Mouse (Mus musculus) midbrain, embryonic 11.5 days (tissue): ENCODE data around the gene Dapk1. TPM values are rescaled to one million over a fixed set of nuclear protein-coding genes. Genes with fewer than 3 reads are reported as not detected.
A peak's percentile ranks its signal among the peaks of the same experiment; 100 is the strongest.

ENCODE experiments used
- ATAC-seq: fragments of 200-750 bp; cut with Nextera tagmentation; 2 replicates; pipeline ENCODE4 v1.8.0; 2017; ENCODE audit warnings: moderate TSS enrichment, moderate library complexity; ENCODE audit not compliant: low FRiP score
- DNase-seq: peaks from one replicate; pipeline ENCODE4 v3.0.0; 2015; ENCODE audit warnings: low spot score; ENCODE audit errors: missing footprints
- H3K27ac ChIP-seq: fragments of 300-500 bp; sonication (generic); 2 replicates; pipeline ENCODE4 v1.5.1; 2014; ENCODE audit warnings: low read depth, low read length
- H3K27me3 ChIP-seq: fragments of 300-500 bp; sonication (generic); 2 replicates; pipeline ENCODE4 v1.6.1; 2014; ENCODE audit warnings: mild to moderate bottlenecking, low read length, moderate library complexity, mixed read lengths; ENCODE audit not compliant: control insufficient read depth, insufficient read depth
- H3K36me3 ChIP-seq: fragments of 300-500 bp; sonication (generic); 2 replicates; pipeline ENCODE4 v1.6.1; 2014; ENCODE audit warnings: mild to moderate bottlenecking, low read length, moderate library complexity, mixed read lengths; ENCODE audit not compliant: control insufficient read depth, insufficient read depth
- H3K4me1 ChIP-seq: fragments of 300-500 bp; sonication (generic); 2 replicates; pipeline ENCODE4 v1.6.1; 2014; ENCODE audit warnings: low read length; ENCODE audit not compliant: control insufficient read depth, insufficient read depth
- H3K4me2 ChIP-seq: fragments of 300-500 bp; sonication (generic); 2 replicates; pipeline ENCODE4 v1.6.1; 2014; ENCODE audit warnings: mild to moderate bottlenecking, moderate library complexity
- H3K4me3 ChIP-seq: fragments of 300-500 bp; sonication (generic); 2 replicates; pipeline ENCODE4 v1.5.1; 2014; ENCODE audit warnings: low read depth, low read length
- H3K9ac ChIP-seq: fragments of 300-500 bp; sonication (generic); 2 replicates; pipeline ENCODE4 v1.6.1; 2014; ENCODE audit warnings: low read length
- H3K9me3 ChIP-seq: fragments of 300-500 bp; sonication (generic); 2 replicates; pipeline ENCODE4 v1.6.1; 2016; ENCODE audit warnings: low read length; ENCODE audit not compliant: control insufficient read depth
- WGBS: fragments of 180-500 bp; shearing (Covaris S2); extraction: QIAGEN DNeasy Blood & Tissue Kit; methylation state at CpG from one replicate; pipeline ENCODE4 v1.1.7; 2014; 5-methylcytosine and 5-hydroxymethylcytosine counted together
- polyA plus RNA-seq: library from polyadenylated mRNA; unstranded; fragments of >200 nt; fragmentation: Nextera tagmentation; extraction: Ambion mirVana; gene quantifications from 2 replicates; pipeline ENCODE4 v1.2.1, GENCODE M21; 2014

Gene Dapk1
- polyA plus RNA-seq, 1 experiment from 2014 or later: 17.2 TPM

- no peak overlapping the region for H3K4me2 ChIP-seq
- peak; percentile 65 for DNase-seq
- no peak overlapping the region for H3K9ac ChIP-seq
- H3K36me3 ChIP-seq: no peaks in the 10 kb centered on the region
- H3K4me3 ChIP-seq: no peak overlapping the region
- no peaks in the 10 kb centered on the region for H3K9me3 ChIP-seq
- no peaks in the 10 kb centered on the region for H3K27me3 ChIP-seq
- H3K4me1 ChIP-seq: 0 out of 2 replicates have a peak, but pooled peaks cover 4% of the 10 kb centered on the region
- H3K27ac ChIP-seq: no peak overlapping the region
- WGBS: 68% methylated on average over 16 of the region's 16 CpGs
- no peak for ATAC-seq
Observed at GRCm38 (mm10) chr13:60707541-60708468, 106.1 kb downstream of the Dapk1 start.

- Histone ChIP-seq H3K4me2 (no peak overlapping the region), H3K27ac (no peak overlapping the region), H3K9me3 (no peaks in the 10 kb centered on the region), H3K9ac (no peak overlapping the region), H3K36me3 (no peaks in the 10 kb centered on the region), H3K4me1 (0 out of 2 replicates have a peak, but pooled peaks cover 4% of the 10 kb centered on the region), H3K4me3 (no peak overlapping the region), H3K27me3 (no peaks in the 10 kb centered on the region)
- 78% methylated on average over 6 of the region's 6 CpGs for WGBS
- DNase-seq (peak; percentile 47), ATAC-seq (no peak)
Observed at GRCm38 (mm10) chr13:60709136-60709535, 107.4 kb downstream of the Dapk1 start.

- no peak overlapping the region for H3K4me3 ChIP-seq
- ATAC-seq (no peak), DNase-seq (peak; percentile 49)
- H3K4me2 ChIP-seq: no peak overlapping the region
- WGBS: 89% methylated on average over 3 of the region's 3 CpGs
- no peaks in the 10 kb centered on the region for H3K27me3 ChIP-seq
- no peaks in the 10 kb centered on the region for H3K36me3 ChIP-seq
- no peaks in the 10 kb centered on the region for H3K9me3 ChIP-seq
- H3K4me1 ChIP-seq: 0 out of 2 replicates have a peak, but pooled peaks cover 4% of the 10 kb centered on the region
- no peak overlapping the region for H3K27ac ChIP-seq
- H3K9ac ChIP-seq: no peak overlapping the region
Observed at GRCm38 (mm10) chr13:60710963-60711362, 109.2 kb downstream of the Dapk1 start.

- ATAC-seq: no peak
- WGBS: 88% methylated on average over 4 of the region's 4 CpGs
- Histone ChIP-seq H3K4me2 (no peak overlapping the region), H3K27me3 (no peaks in the 10 kb centered on the region), H3K4me3 (no peak overlapping the region), H3K9me3 (no peaks in the 10 kb centered on the region), H3K27ac (no peak overlapping the region), H3K36me3 (no peaks in the 10 kb centered on the region), H3K9ac (no peak overlapping the region), H3K4me1 (no peaks in the 10 kb centered on the region)
- no peak for DNase-seq
Observed at GRCm38 (mm10) chr13:60713537-60713936, 111.8 kb downstream of the Dapk1 start.

- Histone ChIP-seq H3K27me3 (no peaks in the 10 kb centered on the region), H3K4me1 (no peaks in the 10 kb centered on the region), H3K27ac (no peak overlapping the region), H3K4me2 (no peak overlapping the region), H3K9me3 (no peaks in the 10 kb centered on the region), H3K4me3 (no peak overlapping the region), H3K36me3 (peaks cover 4% of the 10 kb centered on the region), H3K9ac (no peak overlapping the region)
- DNase-seq: no peak
- ATAC-seq: no peak
- WGBS: 84% methylated on average over 3 of the region's 3 CpGs
Observed at GRCm38 (mm10) chr13:60716107-60716506, 114.4 kb downstream of the Dapk1 start.

- Histone ChIP-seq H3K36me3 (peaks cover 4% of the 10 kb centered on the region), H3K9ac (no peak overlapping the region), H3K4me1 (no peaks in the 10 kb centered on the region), H3K9me3 (no peaks in the 10 kb centered on the region), H3K4me3 (no peak overlapping the region), H3K4me2 (no peak overlapping the region), H3K27ac (no peak overlapping the region), H3K27me3 (no peaks in the 10 kb centered on the region)
- 92% methylated on average over 10 of the region's 10 CpGs for WGBS
- ATAC-seq (no peak), DNase-seq (no peak)
Observed at GRCm38 (mm10) chr13:60717421-60717820, 115.7 kb downstream of the Dapk1 start.

GRCm38 (mm10) chr13:60719581-60719980 lies 117.8 kb downstream of the Dapk1 start:
- ATAC-seq: no peak
- no peaks in the 10 kb centered on the region for H3K4me1 ChIP-seq
- H3K4me3 ChIP-seq: no peak overlapping the region
- peaks cover 7% of the 10 kb centered on the region for H3K36me3 ChIP-seq
- no peak overlapping the region for H3K27ac ChIP-seq
- no peak overlapping the region for H3K9ac ChIP-seq
- no peaks in the 10 kb centered on the region for H3K9me3 ChIP-seq
- no peaks in the 10 kb centered on the region for H3K27me3 ChIP-seq
- WGBS: 93% methylated on average over 10 of the region's 10 CpGs
- peak; percentile 49 for DNase-seq
- H3K4me2 ChIP-seq: no peak overlapping the region

GRCm38 (mm10) chr13:60722763-60723162 lies 121.0 kb downstream of the Dapk1 start:
- H3K4me2 ChIP-seq: no peak overlapping the region
- DNase-seq: peak; percentile 71
- no peaks in the 10 kb centered on the region for H3K4me1 ChIP-seq
- H3K9ac ChIP-seq: no peak overlapping the region
- ATAC-seq: no peak
- H3K4me3 ChIP-seq: no peak overlapping the region
- H3K36me3 ChIP-seq: peaks cover 7% of the 10 kb centered on the region
- H3K9me3 ChIP-seq: no peaks in the 10 kb centered on the region
- 93% methylated on average over 8 of the region's 8 CpGs for WGBS
- no peak overlapping the region for H3K27ac ChIP-seq
- H3K27me3 ChIP-seq: no peaks in the 10 kb centered on the region

GRCm38 (mm10) chr13:60728276-60729054 lies 126.7 kb downstream of the Dapk1 start:
- no peak overlapping the region for H3K4me3 ChIP-seq
- no peak overlapping the region for H3K27ac ChIP-seq
- no peak overlapping the region for H3K4me2 ChIP-seq
- H3K36me3 ChIP-seq: peaks cover 5% of the 10 kb centered on the region
- H3K4me1 ChIP-seq: no peaks in the 10 kb centered on the region
- WGBS: 92% methylated on average over 9 of the region's 9 CpGs
- H3K9ac ChIP-seq: no peak overlapping the region
- peak; percentile 56 for DNase-seq
- no peaks in the 10 kb centered on the region for H3K9me3 ChIP-seq
- ATAC-seq: no peak
- no peaks in the 10 kb centered on the region for H3K27me3 ChIP-seq
